Comparison of ENCODE assay signal across 11 mouse cellular contexts in genomic region chr4:57638941-57639340, GRCm38 (mm10).
DNase-seq lines count a peak whose midpoint lies in the region; ATAC-seq and TF ChIP-seq lines count a peak whose summit lies in the region.
"Had no signal": no experiment of that assay in that cellular context is flagged by ENCODE, and none has a peak within 500 bp of the region (broad histone marks: within the 10 kb centered on the region; RNA-seq: fewer than 3 reads in every experiment).

No protein-coding gene starts in this region.

- H3K27me3 ChIP-seq in midbrain, embryonic 13.5 days: no peaks in the 10 kb centered on the region
- peaks cover 3% of the 10 kb centered on the region for H3K27me3 ChIP-seq in midbrain, embryonic 10.5 days (ENCODE audit: low read depth, poor library complexity, severe bottlenecking)
- no peaks in the 10 kb centered on the region for H3K27me3 ChIP-seq in midbrain, postnatal 0 days (ENCODE audit: insufficient read depth, low read length)
- H3K27me3 ChIP-seq in intestine, postnatal 0 days (replicated peaks; ENCODE audit: control insufficient read depth, insufficient read depth, low read length): no peaks in the 10 kb centered on the region; the same call in 1 of the 2 replicates
- H3K27me3 ChIP-seq: liver, embryonic 12.5 days had no signal

- WGBS in midbrain, embryonic 13.5 days: 78% methylated on average over 9 of the region's 9 CpGs
- WGBS in midbrain, embryonic 10.5 days: 86% methylated on average over 9 of the region's 9 CpGs
- 69% methylated on average over 9 of the region's 9 CpGs for WGBS in midbrain, postnatal 0 days
- 81% methylated on average over 9 of the region's 9 CpGs for WGBS in intestine, postnatal 0 days

- intact Hi-C loops in heart, postnatal 25 days (cut with DNase I): no loop called here
- intact Hi-C loops in gastrocnemius, postnatal 36 days (cut with DNase I): no loop called here

- no peak overlapping the region for H3K9ac ChIP-seq in midbrain, embryonic 13.5 days (replicated peaks)
- H3K9ac ChIP-seq in midbrain, postnatal 0 days (replicated peaks; ENCODE audit: low read length, poor library complexity, severe bottlenecking): peak overlapping the region; percentile 13; the same call in 1 of the 2 replicates
- no peak overlapping the region for H3K9ac ChIP-seq in intestine, postnatal 0 days (ENCODE audit: low read depth, low read length)
- H3K9ac ChIP-seq: liver, embryonic 12.5 days had no signal

- ATAC-seq in midbrain, embryonic 13.5 days: no peak
- ATAC-seq in midbrain, postnatal 0 days (ENCODE audit: low FRiP score): no peak
- no peak for ATAC-seq in intestine, postnatal 0 days
- ATAC-seq: liver, embryonic 12.5 days had no signal

- H3K36me3 ChIP-seq in midbrain, embryonic 13.5 days: no peaks in the 10 kb centered on the region
- H3K36me3 ChIP-seq in midbrain, embryonic 10.5 days: no peaks in the 10 kb centered on the region
- H3K36me3 ChIP-seq in midbrain, postnatal 0 days (ENCODE audit: insufficient read depth, low read length): no peaks in the 10 kb centered on the region
- no peaks in the 10 kb centered on the region for H3K36me3 ChIP-seq in intestine, postnatal 0 days (ENCODE audit: control insufficient read depth, insufficient read depth)
- H3K36me3 ChIP-seq: liver, embryonic 12.5 days had no signal

- no peaks in the 10 kb centered on the region for H3K9me3 ChIP-seq in midbrain, embryonic 13.5 days
- no peaks in the 10 kb centered on the region for H3K9me3 ChIP-seq in midbrain, embryonic 10.5 days (replicated peaks)
- H3K9me3 ChIP-seq in midbrain, postnatal 0 days (ENCODE audit: low read length): no peaks in the 10 kb centered on the region
- no peaks in the 10 kb centered on the region for H3K9me3 ChIP-seq in intestine, postnatal 0 days (ENCODE audit: control insufficient read depth)
- H3K9me3 ChIP-seq: liver, embryonic 12.5 days had no signal

- H3K4me3 ChIP-seq in midbrain, embryonic 13.5 days (replicated peaks): 0 out of 2 replicates have a peak overlapping the region, but pooled peaks have one; percentile 37
- H3K4me3 ChIP-seq in midbrain, embryonic 10.5 days: no peak overlapping the region
- peak overlapping the region; percentile 43 for H3K4me3 ChIP-seq in midbrain, postnatal 0 days (ENCODE audit: low read depth, low read length)
- H3K4me3 ChIP-seq in intestine, postnatal 0 days (ENCODE audit: low read depth, low read length): no peak overlapping the region
- H3K4me3 ChIP-seq: liver, embryonic 12.5 days had no signal

- peak overlapping the region; percentile 60; the same call in 1 of the 2 replicates for H3K4me2 ChIP-seq in midbrain, embryonic 13.5 days (replicated peaks)
- H3K4me2 ChIP-seq in midbrain, postnatal 0 days (ENCODE audit: low read depth, low read length, poor library complexity, severe bottlenecking): peak overlapping the region; percentile 64
- no peak overlapping the region for H3K4me2 ChIP-seq in intestine, postnatal 0 days (replicated peaks; ENCODE audit: low read depth)
- H3K4me2 ChIP-seq: liver, embryonic 12.5 days had no signal

- H3K27ac ChIP-seq in midbrain, embryonic 13.5 days: no peak overlapping the region
- H3K27ac ChIP-seq in midbrain, embryonic 10.5 days (replicated peaks): no peak overlapping the region
- H3K27ac ChIP-seq in midbrain, postnatal 0 days (ENCODE audit: low read depth, low read length): peak overlapping the region; percentile 85; the same call in 1 of the 2 replicates
- H3K27ac ChIP-seq in intestine, postnatal 0 days (ENCODE audit: low read depth, low read length): no peak overlapping the region
- H3K27ac ChIP-seq: liver, embryonic 12.5 days had no signal

- no peak for TF ChIP-seq CTCF in midbrain, postnatal 0 days (IDR thresholded peaks at IDR 0.05)
- no peak for TF ChIP-seq CTCF in intestine, postnatal 0 days (IDR thresholded peaks at IDR 0.05; ENCODE audit: low read depth)

- peaks cover 24% of the 10 kb centered on the region; the same call in 1 of the 2 replicates for H3K4me1 ChIP-seq in midbrain, embryonic 13.5 days (replicated peaks)
- H3K4me1 ChIP-seq in midbrain, embryonic 10.5 days: peaks cover 24% of the 10 kb centered on the region
- peaks cover 14% of the 10 kb centered on the region; the same call in 1 of the 2 replicates for H3K4me1 ChIP-seq in midbrain, postnatal 0 days (ENCODE audit: insufficient read depth, low read length)
- H3K4me1 ChIP-seq in intestine, postnatal 0 days (replicated peaks; ENCODE audit: control insufficient read depth, insufficient read depth, low read length): no peaks in the 10 kb centered on the region
- H3K4me1 ChIP-seq: liver, embryonic 12.5 days had no signal

- peak; percentile 60 for DNase-seq in heart, adult 11 months
- DNase-seq in heart, postnatal 25 days (ENCODE audit: low spot score): no peak
- DNase-seq in midbrain, embryonic 10.5 days (ENCODE audit: low spot score): no peak
- DNase-seq in cerebellum, postnatal 25 days: peak; percentile 39 to 44
- DNase-seq in midbrain, postnatal 0 days (ENCODE audit: low spot score): no peak
- DNase-seq in gastrocnemius, postnatal 36 days: no peak
- DNase-seq: heart, adult 18-20 months; kidney, adult 2 months had no signal

Comparison
In these comparisons a context has a peak if more than half of its experiments do, and no peak if none do; other contexts are left out.
1. DNase-seq: peak in heart, adult 11 months (single experiment) and cerebellum, postnatal 25 days (2 of 2); none in heart, postnatal 25 days (single experiment), midbrain, embryonic 10.5 days (single experiment), midbrain, postnatal 0 days (single experiment) and gastrocnemius, postnatal 36 days (0 of 2).
2. H3K4me3 ChIP-seq: peak in midbrain, embryonic 13.5 days (single experiment) and midbrain, postnatal 0 days (single experiment); none in midbrain, embryonic 10.5 days (single experiment) and intestine, postnatal 0 days (single experiment).